Mouse (Mus musculus): ENCODE results near the gene Pla2g5. TPM values are rescaled to one million over a fixed set of nuclear protein-coding genes. Genes with fewer than 3 reads are reported as not detected.

Gene Pla2g5
- polyA plus RNA-seq, 1 experiment from 2014 or later: 0.47 TPM

DNA sequence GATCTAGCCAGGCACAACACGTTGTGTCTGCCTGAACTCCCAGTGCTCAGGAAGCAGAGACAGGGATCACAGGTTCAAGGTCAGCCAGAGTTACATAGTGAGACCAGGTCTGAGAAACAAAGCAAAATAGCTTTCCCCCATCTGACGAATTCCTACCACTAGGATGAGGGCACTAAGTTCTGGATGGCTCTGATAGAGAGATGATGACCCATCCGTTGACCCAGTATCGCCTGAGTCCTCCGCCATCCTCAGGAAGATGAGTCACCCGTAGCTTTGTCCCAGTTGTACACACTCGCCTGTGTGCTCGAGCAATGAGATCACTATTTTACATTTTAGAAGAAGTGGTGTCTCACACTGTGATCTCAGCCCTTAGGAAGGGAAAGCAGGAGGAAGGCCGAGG is 101.0 kb downstream of the Pla2g5 start:
- no peak overlapping the region for H3K27ac ChIP-seq
- H3K4me3 ChIP-seq (ENCODE audit: inconsistent target): no peak overlapping the region
- no peaks in the 10 kb centered on the region for H3K36me3 ChIP-seq (ENCODE audit: inconsistent target)
- WGBS (ENCODE audit: missing documents): 65% methylated on average over 9 of the region's 9 CpGs
- H3K79me2 ChIP-seq (ENCODE audit: inconsistent target): no peaks in the 10 kb centered on the region

DNA sequence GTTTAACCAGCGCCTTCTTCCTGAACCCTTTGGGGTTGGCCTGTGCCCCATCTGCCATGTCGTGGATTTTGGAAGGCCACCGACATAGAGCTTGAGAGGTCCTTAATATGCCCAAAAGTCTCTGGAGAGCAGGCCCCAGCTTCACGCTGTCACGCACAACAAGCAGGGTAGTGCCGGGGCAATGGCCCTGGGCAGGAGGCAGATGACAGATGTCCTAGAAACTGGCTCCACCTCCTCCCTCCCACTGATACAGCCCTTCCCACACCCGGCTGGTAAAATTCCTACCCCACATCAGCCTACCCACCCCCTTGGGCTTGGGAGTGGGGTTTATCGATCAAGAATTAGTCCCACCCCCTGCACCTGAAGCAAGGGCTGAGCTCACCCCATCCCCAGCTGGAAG is 105.9 kb downstream of the Pla2g5 start, which contains the start of gene Pla2g2f:
Pla2g2f (minus strand) TSS at position 211 of the 400 bp plus-strand sequence.
- H3K79me2 ChIP-seq (ENCODE audit: inconsistent target): no peaks in the 10 kb centered on the region
- no peak within 1 kb of the TSS for H3K4me3 ChIP-seq (ENCODE audit: inconsistent target)
- H3K27ac ChIP-seq: no peak within 1 kb of the TSS
- no peaks in the 10 kb centered on the region for H3K36me3 ChIP-seq (ENCODE audit: inconsistent target)
- WGBS (ENCODE audit: missing documents): 85% methylated on average over 8 of the region's 8 CpGs

GRCm38 (mm10) chr4:138755983-138756382 is 107.3 kb downstream of the Pla2g5 start:
- no peak overlapping the region for H3K4me3 ChIP-seq (ENCODE audit: inconsistent target)
- WGBS (ENCODE audit: missing documents): 82% methylated on average over 11 of the region's 11 CpGs
- no peak overlapping the region for H3K27ac ChIP-seq
- no peaks in the 10 kb centered on the region for H3K79me2 ChIP-seq (ENCODE audit: inconsistent target)
- H3K36me3 ChIP-seq (ENCODE audit: inconsistent target): no peaks in the 10 kb centered on the region

- WGBS (ENCODE audit: missing documents): 76% methylated on average over 4 of the region's 4 CpGs
- H3K36me3 ChIP-seq (ENCODE audit: inconsistent target): no peaks in the 10 kb centered on the region
- no peaks in the 10 kb centered on the region for H3K79me2 ChIP-seq (ENCODE audit: inconsistent target)
- H3K27ac ChIP-seq: no peak overlapping the region
- no peak overlapping the region for H3K4me3 ChIP-seq (ENCODE audit: inconsistent target)
Measured at GRCm38 (mm10) chr4:138755439-138755838, 107.8 kb downstream of the Pla2g5 start.

DNA sequence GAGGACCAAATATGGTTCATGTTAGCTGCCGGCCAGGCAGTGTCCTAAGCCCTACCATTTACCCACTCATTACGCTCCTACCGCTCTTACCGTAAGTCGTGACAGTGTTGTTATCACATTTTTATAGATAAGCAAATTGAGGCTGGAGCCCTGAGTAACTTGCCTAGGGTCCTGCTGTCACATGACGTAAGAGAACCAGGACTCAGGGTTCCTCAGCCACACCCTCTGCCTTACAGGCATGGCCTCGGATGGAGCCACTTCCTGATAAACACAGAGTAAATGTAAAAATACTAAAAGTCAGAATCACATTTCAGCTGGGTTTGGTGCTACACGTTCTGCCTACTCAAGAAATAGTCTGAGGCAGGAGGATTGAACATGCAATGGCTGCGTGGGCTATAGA is 108.8 kb downstream of the Pla2g5 start:
- no peak overlapping the region for H3K4me3 ChIP-seq (ENCODE audit: inconsistent target)
- H3K79me2 ChIP-seq (ENCODE audit: inconsistent target): no peaks in the 10 kb centered on the region
- WGBS (ENCODE audit: missing documents): 79% methylated on average over 9 of the region's 9 CpGs
- no peaks in the 10 kb centered on the region for H3K36me3 ChIP-seq (ENCODE audit: inconsistent target)
- H3K27ac ChIP-seq: no peak overlapping the region

- H3K79me2 ChIP-seq (ENCODE audit: inconsistent target): no peaks in the 10 kb centered on the region
- WGBS (ENCODE audit: missing documents): 89% methylated on average over 3 of the region's 3 CpGs
- H3K36me3 ChIP-seq (ENCODE audit: inconsistent target): no peaks in the 10 kb centered on the region
- no peak overlapping the region for H3K27ac ChIP-seq
- no peak overlapping the region for H3K4me3 ChIP-seq (ENCODE audit: inconsistent target)
Measured at GRCm38 (mm10) chr4:138753608-138754007, 109.7 kb downstream of the Pla2g5 start.

DNA sequence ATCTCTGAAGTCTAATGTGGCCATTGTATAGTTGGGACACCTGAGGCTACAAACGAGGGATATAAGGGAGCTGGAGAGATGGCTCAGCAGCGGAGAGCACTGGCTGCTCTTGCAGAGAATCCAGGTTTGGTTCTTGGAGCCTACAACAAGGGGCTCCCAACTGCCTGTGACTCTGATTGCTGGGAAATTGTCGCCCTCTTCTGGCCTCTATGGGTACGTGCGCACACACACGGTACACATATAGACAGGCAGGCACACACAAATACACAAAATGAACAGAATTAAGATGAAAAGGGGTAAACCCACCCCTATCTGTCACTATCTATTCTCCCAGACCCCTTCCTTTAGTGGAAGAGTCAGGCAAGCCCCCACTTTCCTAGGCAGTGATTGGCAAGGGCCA is 110.7 kb downstream of the Pla2g5 start:
- H3K79me2 ChIP-seq (ENCODE audit: inconsistent target): no peaks in the 10 kb centered on the region
- no peaks in the 10 kb centered on the region for H3K36me3 ChIP-seq (ENCODE audit: inconsistent target)
- no peak overlapping the region for H3K4me3 ChIP-seq (ENCODE audit: inconsistent target)
- 92% methylated on average over 6 of the region's 6 CpGs for WGBS (ENCODE audit: missing documents)
- H3K27ac ChIP-seq: no peak overlapping the region

Other genes starting within 250 kb of the Pla2g5 start
- not detected in 3 replicates for gene Vwa5b1, start 227.6 kb downstream of the Pla2g5 start, polyA plus RNA-seq (2018)
- not detected in 3 replicates for gene Pla2g2c, start 138.7 kb downstream of the Pla2g5 start, polyA plus RNA-seq (2018)
- not detected in 3 replicates for gene Ubxn10, start 126.3 kb downstream of the Pla2g5 start, polyA plus RNA-seq (2018)
- not detected in 3 replicates for gene Pla2g2f, start 105.9 kb downstream of the Pla2g5 start, polyA plus RNA-seq (2018)
- not detected in 3 replicates for gene Pla2g2d, start 87.7 kb downstream of the Pla2g5 start, polyA plus RNA-seq (2018)
- not detected in 3 replicates for gene Gm13030, start 10.5 kb upstream of the Pla2g5 start, polyA plus RNA-seq (2018)
- gene Pla2g2e, start 14.5 kb upstream of the Pla2g5 start, polyA plus RNA-seq (2018): 1.1 to 3.7 TPM (median 2.6 TPM) in 3 replicates
- 6.9 to 12.3 TPM (median 7.4 TPM) in 3 replicates for gene Otud3, start 50.5 kb upstream of the Pla2g5 start, polyA plus RNA-seq (2018)
- not detected in 3 replicates for gene Rnf186, start 103.6 kb upstream of the Pla2g5 start, polyA plus RNA-seq (2018)
- gene Tmco4, start 109.4 kb upstream of the Pla2g5 start, polyA plus RNA-seq (2018): 8.6 to 10.1 TPM (median 8.7 TPM) in 3 replicates
- gene Htr6, start 212.1 kb upstream of the Pla2g5 start, polyA plus RNA-seq (2018): not detected in 3 replicates
- 0.13 to 0.47 TPM in 2 of 3 replicates, not detected in the other for gene Nbl1, start 229.5 kb upstream of the Pla2g5 start, polyA plus RNA-seq (2018)

Data from macrophage (primary cell).